Mouse (Mus musculus): Measurements from ENCODE around the gene Ncoa6.

The Ncoa6 gene

GRCm38 (mm10) chr2:155442916-155443315 is 30.8 kb downstream of the Ncoa6 start:
- DNase-seq (ENCODE audit: low spot score in 2 of 2), result no peak

- no peak for DNase-seq (ENCODE audit: low spot score in 2 of 2)
These were observed 37.2 kb downstream of the Ncoa6 start for GRCm38 (mm10) chr2:155436445-155436844.

- DNase-seq (ENCODE audit: low spot score in 2 of 2), result no peak
These were observed 52.8 kb downstream of the Ncoa6 start for GRCm38 (mm10) chr2:155420911-155421310.

- DNase-seq (ENCODE audit: low spot score in 2 of 2), result no peak
These were observed 69.1 kb downstream of the Ncoa6 start for GRCm38 (mm10) chr2:155404635-155405034.

GRCm38 (mm10) chr2:155401926-155402325 is 71.8 kb downstream of the Ncoa6 start:
- DNase-seq (ENCODE audit: low spot score in 2 of 2), result no peak

GRCm38 (mm10) chr2:155400276-155400675 is 73.4 kb downstream of the Ncoa6 start:
- no peak for DNase-seq (ENCODE audit: low spot score in 2 of 2)

GRCm38 (mm10) chr2:155394586-155394985 is 79.1 kb downstream of the Ncoa6 start:
- no peak for DNase-seq (ENCODE audit: low spot score in 2 of 2)

- DNase-seq (ENCODE audit: low spot score in 2 of 2), result no peak
These were observed 85.1 kb downstream of the Ncoa6 start for GRCm38 (mm10) chr2:155388573-155388972.

- DNase-seq (ENCODE audit: low spot score in 2 of 2), result no peak
These were observed 86.6 kb downstream of the Ncoa6 start for GRCm38 (mm10) chr2:155387052-155387451.

GRCm38 (mm10) chr2:155386534-155386899 is 87.2 kb downstream of the Ncoa6 start:
- peak; percentile 40 to 52 for DNase-seq (ENCODE audit: low spot score in 2 of 2)

GRCm38 (mm10) chr2:155385731-155386533 is 87.8 kb downstream of the Ncoa6 start:
- DNase-seq (ENCODE audit: low spot score in 2 of 2), result no peak

- DNase-seq (ENCODE audit: low spot score in 2 of 2), result peak; percentile 85 to 88
These were observed 88.6 kb downstream of the Ncoa6 start for GRCm38 (mm10) chr2:155385090-155385489.

GRCm38 (mm10) chr2:155382791-155383438 is 90.8 kb downstream of the Ncoa6 start:
- DNase-seq (ENCODE audit: low spot score in 2 of 2), result peak in 1 of 2 experiments; percentile 29

GRCm38 (mm10) chr2:155382332-155382700 is 91.4 kb downstream of the Ncoa6 start:
- no peak for DNase-seq (ENCODE audit: low spot score in 2 of 2)

GRCm38 (mm10) chr2:155381643-155382331 is 91.9 kb downstream of the Ncoa6 start:
- peak; percentile 97 to 98 for DNase-seq (ENCODE audit: low spot score in 2 of 2)

GRCm38 (mm10) chr2:155381060-155381437 is 92.6 kb downstream of the Ncoa6 start:
- DNase-seq (ENCODE audit: low spot score in 2 of 2), result no peak

GRCm38 (mm10) chr2:155380261-155381059 is 93.2 kb downstream of the Ncoa6 start, which contains the start of gene Trp53inp2:
Gene Trp53inp2 (plus strand): TSS chr2:155381059.
- DNase-seq (ENCODE audit: low spot score in 2 of 2), result no peak

GRCm38 (mm10) chr2:155376191-155376590 is 97.5 kb downstream of the Ncoa6 start:
- DNase-seq (ENCODE audit: low spot score in 2 of 2), result no peak

GRCm38 (mm10) chr2:155374521-155374920 is 99.2 kb downstream of the Ncoa6 start:
- DNase-seq (ENCODE audit: low spot score in 2 of 2), result no peak

GRCm38 (mm10) chr2:155373886-155374285 is 99.8 kb downstream of the Ncoa6 start:
- no peak for DNase-seq (ENCODE audit: low spot score in 2 of 2)

GRCm38 (mm10) chr2:155373302-155373701 is 100.4 kb downstream of the Ncoa6 start:
- no peak for DNase-seq (ENCODE audit: low spot score in 2 of 2)

GRCm38 (mm10) chr2:155372451-155372850 is 101.2 kb downstream of the Ncoa6 start:
- no peak for DNase-seq (ENCODE audit: low spot score in 2 of 2)

Data from right cerebral cortex, adult 2 months (tissue).